Mouse (Mus musculus) cerebellum, adult 11-12 months (tissue): ENCODE data around the gene Gtf2e1.
A peak's percentile ranks its signal among the peaks of the same experiment; 100 is the strongest.

Experiments
- DNase-seq: peaks from one replicate; pipeline ENCODE4 v3.0.0; 2022

Gtf2e1 gene

DNA sequence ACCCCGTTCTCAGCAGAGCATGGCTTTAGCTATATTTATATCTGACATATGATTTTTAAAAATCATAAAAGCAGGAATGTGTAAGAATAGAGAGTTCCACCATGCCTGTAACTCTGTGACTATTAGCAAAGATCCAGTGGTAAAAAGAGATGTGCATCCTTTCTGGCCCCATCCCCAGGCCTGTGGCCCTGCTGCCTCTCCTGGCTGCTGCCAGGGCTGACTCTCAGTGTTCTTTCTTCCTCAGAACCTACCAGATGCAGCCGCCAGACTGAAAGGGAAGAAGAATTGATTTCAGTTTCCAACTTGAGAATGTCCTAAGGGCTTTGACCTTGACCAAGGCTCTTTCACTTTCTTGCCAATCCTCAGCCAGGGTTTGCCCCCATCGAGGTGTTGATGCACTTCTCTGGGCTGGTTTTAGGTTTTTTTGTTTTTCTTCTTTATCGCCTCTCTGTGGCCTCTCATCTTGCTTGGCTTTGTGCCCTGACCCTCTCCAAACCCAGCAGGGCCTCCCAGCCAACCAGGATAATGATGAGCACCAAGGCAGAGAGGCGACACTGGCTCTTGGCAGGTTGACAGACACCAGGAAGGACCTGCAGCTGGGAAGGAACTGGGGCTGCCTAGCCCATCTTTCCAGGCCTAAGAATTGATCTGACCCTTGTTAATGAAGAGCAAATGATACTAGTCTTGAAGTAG lies 66.8 kb downstream of the Gtf2e1 start:
- peak; percentile 68 for DNase-seq

DNA sequence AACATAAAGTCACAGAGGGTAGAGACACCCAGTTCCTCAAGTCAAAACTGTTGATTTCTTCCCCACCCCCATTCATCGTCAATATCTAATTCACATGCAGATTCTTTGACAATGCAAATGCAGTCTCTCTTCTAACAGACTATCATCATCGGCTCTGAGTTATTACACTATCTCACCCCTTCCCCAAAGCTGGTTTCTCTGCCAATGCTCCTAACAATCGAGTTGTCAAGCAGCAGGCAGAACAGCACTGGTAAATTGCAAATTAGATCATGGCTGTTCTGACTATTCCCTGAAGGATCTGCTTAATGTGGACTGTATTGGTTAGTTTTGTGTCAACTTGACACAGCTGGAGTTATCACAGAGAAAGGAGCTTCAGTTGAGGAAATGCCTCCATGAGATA lies 70.0 kb downstream of the Gtf2e1 start:
- no peak for DNase-seq

DNA sequence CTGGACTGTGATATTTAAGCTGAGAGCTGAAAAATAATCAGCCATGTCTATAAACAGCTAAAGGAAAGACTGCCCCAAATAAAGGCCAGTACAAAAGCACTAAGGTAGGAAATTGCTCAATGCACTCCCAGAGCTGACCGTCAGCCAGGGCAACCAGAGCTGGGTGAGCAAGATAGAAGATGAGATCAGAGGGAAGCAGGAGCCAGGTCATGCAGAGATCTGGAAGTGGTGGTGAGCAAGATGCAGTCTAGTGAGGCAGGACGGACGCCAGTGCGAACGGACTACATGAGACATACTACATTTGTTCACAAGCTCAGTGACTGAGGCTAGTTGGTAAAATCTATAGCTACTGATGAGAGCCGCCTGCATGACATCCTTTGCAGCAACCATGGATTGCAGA lies 75.6 kb downstream of the Gtf2e1 start:
- peak; percentile 90 for DNase-seq

DNA sequence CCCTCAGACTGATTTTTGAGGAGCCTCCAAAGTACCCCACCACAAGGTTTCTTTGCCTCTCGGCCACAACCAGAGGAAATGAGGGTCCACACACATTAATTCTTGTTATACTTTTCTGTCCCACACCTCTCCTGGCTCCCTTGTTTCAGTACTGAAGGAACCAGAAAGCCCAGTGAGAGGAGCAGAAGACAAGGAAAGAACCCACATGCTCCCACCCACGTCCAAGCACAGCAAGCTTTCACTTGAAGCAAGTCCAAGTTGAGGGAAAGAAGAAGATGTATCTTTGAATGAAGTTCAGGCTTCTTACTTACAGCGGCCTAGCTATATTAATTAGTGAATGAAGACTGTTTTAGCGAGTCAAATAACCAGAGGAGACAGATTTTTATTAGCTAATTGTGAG lies 76.7 kb downstream of the Gtf2e1 start:
- no peak for DNase-seq

DNA sequence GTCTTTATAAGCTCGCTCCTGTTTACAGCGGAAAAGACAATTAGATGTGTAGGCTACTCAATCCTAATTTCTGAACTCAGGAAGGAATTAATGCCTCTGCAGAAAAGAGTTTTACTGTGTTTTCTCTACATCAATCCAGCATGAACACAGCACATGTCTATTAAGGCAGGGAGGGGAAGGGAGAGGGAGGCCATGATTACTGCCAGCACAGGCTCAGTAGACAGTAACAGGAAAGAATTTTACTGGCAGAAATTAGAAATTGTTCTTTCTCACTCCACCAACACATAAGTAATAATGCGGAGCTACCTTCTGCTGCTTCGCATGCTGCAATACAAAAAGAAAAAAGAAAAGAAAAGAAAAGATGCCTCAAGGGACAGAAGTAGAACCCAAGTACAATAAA lies 78.0 kb downstream of the Gtf2e1 start:
- no peak for DNase-seq
